8 mouse cellular contexts compared by ENCODE assay signal in the genomic region with DNA sequence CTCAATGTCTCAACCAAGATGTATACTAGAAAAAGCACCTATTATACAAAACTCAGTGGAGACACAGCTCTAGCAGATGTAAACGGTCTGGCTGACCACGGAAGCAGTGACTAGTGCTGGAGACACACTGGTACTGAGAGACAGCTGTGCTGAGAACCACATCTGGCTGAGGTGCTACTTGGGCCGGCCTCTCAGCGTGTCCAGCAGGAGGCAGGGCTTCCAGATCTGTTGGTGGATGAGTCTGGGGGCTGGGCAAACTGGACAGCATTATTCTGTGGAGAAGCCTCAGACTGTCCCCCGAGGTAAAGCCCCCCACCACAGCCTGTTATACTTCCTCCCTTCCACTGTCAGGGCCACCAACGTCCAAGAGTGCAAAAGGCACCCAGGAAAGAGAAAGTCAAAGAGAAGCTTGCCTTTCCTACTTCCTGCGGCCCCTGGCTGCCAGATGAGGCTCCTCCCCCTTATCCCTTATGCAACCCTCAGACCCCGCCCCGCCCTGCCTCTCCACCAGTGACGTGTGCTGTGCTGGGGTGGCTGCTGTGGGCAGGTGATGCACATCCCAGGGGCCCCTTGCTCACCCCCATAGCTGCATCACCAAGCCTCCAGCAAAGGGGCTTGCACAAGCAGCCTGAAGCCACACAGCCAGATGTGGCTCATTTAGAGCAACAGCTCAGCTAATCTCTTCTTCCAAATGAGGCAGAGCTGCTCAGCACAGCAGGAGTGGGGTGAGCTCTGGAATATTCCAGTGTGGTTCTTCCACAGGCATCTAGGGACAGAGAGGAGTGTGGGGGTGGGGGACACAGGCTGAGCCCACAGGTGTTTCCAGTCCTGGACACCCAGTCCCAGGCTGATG. TPM values are rescaled to one million over a fixed set of nuclear protein-coding genes. Genes with fewer than 3 reads are reported as not detected.
A peak's percentile ranks its signal among the peaks of the same experiment; 100 is the strongest.
DNase-seq lines count a peak whose midpoint lies in the region; ATAC-seq lines count a peak whose summit lies in the region.

No protein-coding gene starts in this region.

- peak; percentile 91 for DNase-seq in CD4-positive, CD25-positive, alpha-beta regulatory T cell, adult 2 months (ENCODE audit: low read depth, low spot score)
- DNase-seq in ZHBTc4 (ENCODE audit: low read depth, low spot score) = peak; percentile 56
- peak; percentile 67 to 71 for DNase-seq in heart, postnatal 36 days
- peak; percentile 41 to 69 for DNase-seq in left cerebral cortex, postnatal 14 days (ENCODE audit: low spot score in 2 of 2)
- DNase-seq in layer of hippocampus, postnatal 36 days = no peak

- H3K4me1 ChIP-seq in forebrain, embryonic 13.5 days = peaks cover 8% of the 10 kb centered on the region
- H3K4me1 ChIP-seq in stomach, embryonic 16.5 days (ENCODE audit: control insufficient read depth, insufficient read depth, low read length) = peaks cover 25% of the 10 kb centered on the region

- no peak overlapping the region for H3K27ac ChIP-seq in forebrain, embryonic 13.5 days
- H3K27ac ChIP-seq in stomach, embryonic 16.5 days (ENCODE audit: low read length) = peak overlapping the region; percentile 32; the same call in 1 of the 2 replicates

- intact Hi-C loops in heart, postnatal 36 days (cut with DNase I) = no loop called here
- intact Hi-C loops in left cerebral cortex, postnatal 14 days (cut with DNase I) = no loop called here

- no peak overlapping the region for H3K4me3 ChIP-seq in forebrain, embryonic 13.5 days
- H3K4me3 ChIP-seq in stomach, embryonic 16.5 days (replicated peaks; ENCODE audit: low read length) = peak overlapping the region; percentile 24

- ATAC-seq in forebrain, embryonic 13.5 days = peak; percentile 34; the same call in 1 of the 2 replicates
- peak; percentile 88 for ATAC-seq in megakaryocyte progenitor cell, adult 5-6 weeks (replicated peaks; ENCODE audit: poor library complexity)
- peak; percentile 69; the same call in 1 of the 2 replicates for ATAC-seq in stomach, embryonic 16.5 days (ENCODE audit: insufficient read depth, low FRiP score)

- H3K4me2 ChIP-seq in forebrain, embryonic 13.5 days = no peak overlapping the region
- peak overlapping the region; percentile 40; the same call in 1 of the 2 replicates for H3K4me2 ChIP-seq in stomach, embryonic 16.5 days (ENCODE audit: low read depth, low read length)

- H3K36me3 ChIP-seq in forebrain, embryonic 13.5 days (ENCODE audit: poor library complexity, severe bottlenecking) = no peaks in the 10 kb centered on the region
- no peaks in the 10 kb centered on the region for H3K36me3 ChIP-seq in stomach, embryonic 16.5 days (ENCODE audit: control insufficient read depth, insufficient read depth, low read length)

- no peaks in the 10 kb centered on the region for H3K27me3 ChIP-seq in forebrain, embryonic 13.5 days
- no peaks in the 10 kb centered on the region for H3K27me3 ChIP-seq in stomach, embryonic 16.5 days (ENCODE audit: control insufficient read depth, insufficient read depth, low read length)

- whole genome bisulfite sequencing in forebrain, embryonic 13.5 days = 25% methylated on average over 10 of the region's 10 CpGs
- WGBS in stomach, embryonic 16.5 days = 22% methylated on average over 10 of the region's 10 CpGs

- H3K9ac ChIP-seq in forebrain, embryonic 13.5 days = no peak overlapping the region
- peak overlapping the region; percentile 46; the same call in 1 of the 2 replicates for H3K9ac ChIP-seq in stomach, embryonic 16.5 days (ENCODE audit: low read length)

- no peaks in the 10 kb centered on the region for H3K9me3 ChIP-seq in forebrain, embryonic 13.5 days (replicated peaks)
- H3K9me3 ChIP-seq in stomach, embryonic 16.5 days (replicated peaks; ENCODE audit: control insufficient read depth, low read length) = no peaks in the 10 kb centered on the region

RNA-seq across cellular contexts. Expression of gene Pdxk, which starts 7.1 kb away (rescaled TPM):
- polyA plus RNA-seq in forebrain, embryonic 13.5 days (2015; fragmentation: Nextera tagmentation; extraction: Ambion mirVana) = 7.3 and 10.1 TPM in 2 replicates
- 10 to 100 TPM; 10.6 to 11.7 TPM for total RNA-seq in heart, postnatal 36 days (2021)
- total RNA-seq in left cerebral cortex, postnatal 14 days (2021) = 10 to 100 TPM; 92.2 to 92.3 TPM
- total RNA-seq in megakaryocyte progenitor cell, adult 5-6 weeks (2015) = 24.7 and 28.1 TPM in 2 replicates
- 18.8 and 19.9 TPM in 2 replicates for total RNA-seq in megakaryocyte progenitor cell, adult 5-6 weeks (2017)
- polyA plus RNA-seq in stomach, embryonic 16.5 days (2015; fragmentation: Nextera tagmentation; extraction: Ambion mirVana) = 12.4 and 12.7 TPM in 2 replicates
- 100 to 1,000 TPM in 1 of 2 experiments, 10 to 100 TPM in 1; 93.3 to 102 TPM for total RNA-seq in layer of hippocampus, postnatal 36 days (2021)

RNA-seq across cellular contexts. Expression of gene Cstb, which starts 32.3 kb away (rescaled TPM):
- polyA plus RNA-seq in forebrain, embryonic 13.5 days (2015; fragmentation: Nextera tagmentation; extraction: Ambion mirVana) = 91.7 and 116 TPM in 2 replicates
- 10 to 100 TPM; 30.4 to 30.6 TPM for total RNA-seq in heart, postnatal 36 days (2021)
- 10 to 100 TPM; 35.9 to 39.2 TPM for total RNA-seq in left cerebral cortex, postnatal 14 days (2021)
- 48.9 and 56.0 TPM in 2 replicates for total RNA-seq in megakaryocyte progenitor cell, adult 5-6 weeks (2015)
- 41.9 and 51.4 TPM in 2 replicates for total RNA-seq in megakaryocyte progenitor cell, adult 5-6 weeks (2017)
- 406 and 433 TPM in 2 replicates for polyA plus RNA-seq in stomach, embryonic 16.5 days (2015; fragmentation: Nextera tagmentation; extraction: Ambion mirVana)
- total RNA-seq in layer of hippocampus, postnatal 36 days (2021) = 10 to 100 TPM; 33.5 to 35.0 TPM

RNA-seq across cellular contexts. Expression of gene Rrp1, which starts 44.9 kb away (rescaled TPM):
- polyA plus RNA-seq in forebrain, embryonic 13.5 days (2015; fragmentation: Nextera tagmentation; extraction: Ambion mirVana) = 354 and 366 TPM in 2 replicates
- 10 to 100 TPM; 93.6 to 97.2 TPM for total RNA-seq in heart, postnatal 36 days (2021)
- 100 to 1,000 TPM; 355 to 365 TPM for total RNA-seq in left cerebral cortex, postnatal 14 days (2021)
- 56.7 and 60.6 TPM in 2 replicates for total RNA-seq in megakaryocyte progenitor cell, adult 5-6 weeks (2015)
- 336 and 416 TPM in 2 replicates for total RNA-seq in megakaryocyte progenitor cell, adult 5-6 weeks (2017)
- polyA plus RNA-seq in stomach, embryonic 16.5 days (2015; fragmentation: Nextera tagmentation; extraction: Ambion mirVana) = 242 and 272 TPM in 2 replicates
- 100 to 1,000 TPM; 337 to 355 TPM for total RNA-seq in layer of hippocampus, postnatal 36 days (2021)

RNA-seq across cellular contexts. Expression of gene Olfr1358, which starts 59.5 kb away (rescaled TPM):
- not detected in 2 replicates for polyA plus RNA-seq in forebrain, embryonic 13.5 days (2015; fragmentation: Nextera tagmentation; extraction: Ambion mirVana)
- total RNA-seq in heart, postnatal 36 days (2021) = not detected
- not detected for total RNA-seq in left cerebral cortex, postnatal 14 days (2021)
- not detected in 2 replicates for total RNA-seq in megakaryocyte progenitor cell, adult 5-6 weeks (2015)
- not detected in 2 replicates for total RNA-seq in megakaryocyte progenitor cell, adult 5-6 weeks (2017)
- polyA plus RNA-seq in stomach, embryonic 16.5 days (2015; fragmentation: Nextera tagmentation; extraction: Ambion mirVana) = not detected in 2 replicates
- total RNA-seq in layer of hippocampus, postnatal 36 days (2021) = not detected

Comparison
In these comparisons a context has a peak if more than half of its experiments do, and no peak if none do; other contexts are left out.
1. DNase-seq: peak in CD4-positive, CD25-positive, alpha-beta regulatory T cell, adult 2 months (single experiment), ZHBTc4 (single experiment), heart, postnatal 36 days (2 of 2) and left cerebral cortex, postnatal 14 days (2 of 2); none in layer of hippocampus, postnatal 36 days (0 of 2).
2. ATAC-seq: peak in every context shown above with its lines; median percentile 88 in megakaryocyte progenitor cell, adult 5-6 weeks; 69 in stomach, embryonic 16.5 days; 34 in forebrain, embryonic 13.5 days.